Mouse (Mus musculus): ENCODE data around the gene Ugt1a10. TPM values are rescaled to one million over a fixed set of nuclear protein-coding genes. Genes with fewer than 3 reads are reported as not detected.
A peak's percentile ranks its signal among the peaks of the same experiment; 100 is the strongest.
"Not testable (repeated sequence)": the region's sequence is repeated elsewhere in the genome, so short reads cannot be mapped to it uniquely, and the experiment has no call there.

The Ugt1a10 gene
- polyA plus RNA-seq, 1 experiment from 2014 or later: 0.21 TPM

GRCm38 (mm10) chr1:88092341-88092740, 37.2 kb downstream of the Ugt1a10 start:
- DNase-seq (no peak), ATAC-seq (no peak)
- Histone ChIP-seq H3K4me3 (ENCODE audit: low read depth, low read length) (no peak overlapping the region), H3K4me2 (ENCODE audit: low read depth, low read length) (no peak overlapping the region), H3K9me3 (ENCODE audit: low read length) (no peaks in the 10 kb centered on the region), H3K4me1 (ENCODE audit: insufficient read depth) (no peaks in the 10 kb centered on the region; the same call in 1 of the 2 replicates), H3K9ac (replicated peaks) (no peak overlapping the region), H3K36me3 (replicated peaks; ENCODE audit: insufficient read depth, low read length) (no peaks in the 10 kb centered on the region), H3K27ac (ENCODE audit: low read depth) (no peak overlapping the region), H3K27me3 (ENCODE audit: insufficient read depth, low read length) (no peaks in the 10 kb centered on the region)
- TF ChIP-seq EP300 (IDR thresholded peaks at IDR 0.05; ENCODE audit: low read depth): no peak

GRCm38 (mm10) chr1:88094270-88094676, 39.1 kb downstream of the Ugt1a10 start:
- 29% methylated on average over 3 of the region's 3 CpGs for WGBS (ENCODE audit: insufficient replicate concordance)
- Histone ChIP-seq H3K4me2 (ENCODE audit: low read depth, low read length) (0 out of 2 replicates have a peak overlapping the region, but pooled peaks have one; percentile 47), H3K27ac (ENCODE audit: low read depth) (peak overlapping the region; percentile 76)
- not testable (repeated sequence) for H3K27me3 ChIP-seq (ENCODE audit: insufficient read depth, low read length); H3K4me3 ChIP-seq (ENCODE audit: low read depth, low read length); H3K9me3 ChIP-seq (ENCODE audit: low read length); H3K9ac ChIP-seq (replicated peaks); H3K36me3 ChIP-seq (replicated peaks; ENCODE audit: insufficient read depth, low read length); H3K4me1 ChIP-seq (ENCODE audit: insufficient read depth)
- peak; percentile 23 for DNase-seq
- peak; percentile 68 for ATAC-seq
- peak; percentile 61 for TF ChIP-seq CTCF (IDR thresholded peaks at IDR 0.05; ENCODE audit: low read depth)

- H3K36me3 ChIP-seq (replicated peaks; ENCODE audit: insufficient read depth, low read length): no peaks in the 10 kb centered on the region
- TF ChIP-seq EP300 (IDR thresholded peaks at IDR 0.05; ENCODE audit: low read depth): no peak
- no peak for TF ChIP-seq CTCF (IDR thresholded peaks at IDR 0.05; ENCODE audit: low read depth)
- H3K27ac ChIP-seq (ENCODE audit: low read depth): peak within 1 kb of the TSS; percentile 76
- no peaks in the 10 kb centered on the region for H3K27me3 ChIP-seq (ENCODE audit: insufficient read depth, low read length)
- H3K4me1 ChIP-seq (ENCODE audit: insufficient read depth): no peaks in the 10 kb centered on the region; the same call in 1 of the 2 replicates
- peak within 1 kb of the TSS; percentile 47 for H3K4me2 ChIP-seq (ENCODE audit: low read depth, low read length)
- ATAC-seq (peak; percentile 63), DNase-seq (peak; percentile 20)
- no peak within 1 kb of the TSS; the same call in 1 of the 2 replicates for H3K9ac ChIP-seq (replicated peaks)
- WGBS (ENCODE audit: insufficient replicate concordance): 28% methylated on average over 10 of the region's 10 CpGs
- peak within 1 kb of the TSS; percentile 29 for H3K4me3 ChIP-seq (ENCODE audit: low read depth, low read length)
- no peaks in the 10 kb centered on the region for H3K9me3 ChIP-seq (ENCODE audit: low read length)
Measured at GRCm38 (mm10) chr1:88094941-88095492, 39.8 kb downstream of the Ugt1a10 start, which contains the start of gene Ugt1a7c. TSS of gene Ugt1a7c (plus strand) at chr1:88095062.

GRCm38 (mm10) chr1:88098546-88098945, 43.4 kb downstream of the Ugt1a10 start:
- ATAC-seq; H3K4me3 ChIP-seq (ENCODE audit: low read depth, low read length); DNase-seq; H3K9ac ChIP-seq (replicated peaks); H3K4me2 ChIP-seq (ENCODE audit: low read depth, low read length); H3K27me3 ChIP-seq (ENCODE audit: insufficient read depth, low read length); H3K9me3 ChIP-seq (ENCODE audit: low read length); H3K27ac ChIP-seq (ENCODE audit: low read depth); H3K36me3 ChIP-seq (replicated peaks; ENCODE audit: insufficient read depth, low read length); H3K4me1 ChIP-seq (ENCODE audit: insufficient read depth): not testable (repeated sequence)
- 49% methylated on average over 3 of the region's 3 CpGs for WGBS (ENCODE audit: insufficient replicate concordance)

GRCm38 (mm10) chr1:88099691-88100090, 44.5 kb downstream of the Ugt1a10 start:
- H3K9me3 ChIP-seq (ENCODE audit: low read length); H3K4me1 ChIP-seq (ENCODE audit: insufficient read depth); H3K4me2 ChIP-seq (ENCODE audit: low read depth, low read length); H3K4me3 ChIP-seq (ENCODE audit: low read depth, low read length); H3K36me3 ChIP-seq (replicated peaks; ENCODE audit: insufficient read depth, low read length); H3K27me3 ChIP-seq (ENCODE audit: insufficient read depth, low read length); ATAC-seq; DNase-seq; H3K27ac ChIP-seq (ENCODE audit: low read depth); H3K9ac ChIP-seq (replicated peaks): not testable (repeated sequence)
- WGBS (ENCODE audit: insufficient replicate concordance): 73% methylated on average over 2 of the region's 2 CpGs

GRCm38 (mm10) chr1:88103019-88103418, 47.8 kb downstream of the Ugt1a10 start, which contains the start of gene Ugt1a6b:
TSS of gene Ugt1a6b (plus strand) at chr1:88103252.
- Histone ChIP-seq H3K4me3 (ENCODE audit: low read depth, low read length) (0 out of 2 replicates have a peak within 1 kb of the TSS, but pooled peaks have one; percentile 13), H3K9ac (replicated peaks) (peak within 1 kb of the TSS; percentile 30), H3K27ac (ENCODE audit: low read depth) (peak within 1 kb of the TSS; percentile 51; the same call in 1 of the 2 replicates), H3K4me2 (ENCODE audit: low read depth, low read length) (peak within 1 kb of the TSS; percentile 56)
- ATAC-seq: peak; percentile 75
- H3K4me1 ChIP-seq (ENCODE audit: insufficient read depth); H3K27me3 ChIP-seq (ENCODE audit: insufficient read depth, low read length); H3K9me3 ChIP-seq (ENCODE audit: low read length); DNase-seq; H3K36me3 ChIP-seq (replicated peaks; ENCODE audit: insufficient read depth, low read length): not testable (repeated sequence)
- WGBS (ENCODE audit: insufficient replicate concordance): 28% methylated on average over 1 of the region's 3 CpGs

- H3K27ac ChIP-seq (ENCODE audit: low read depth): peak overlapping the region; percentile 51; the same call in 1 of the 2 replicates
- H3K4me1 ChIP-seq (ENCODE audit: insufficient read depth); DNase-seq; H3K9me3 ChIP-seq (ENCODE audit: low read length); H3K27me3 ChIP-seq (ENCODE audit: insufficient read depth, low read length); H3K36me3 ChIP-seq (replicated peaks; ENCODE audit: insufficient read depth, low read length): not testable (repeated sequence)
- H3K4me3 ChIP-seq (ENCODE audit: low read depth, low read length): 0 out of 2 replicates have a peak overlapping the region, but pooled peaks have one; percentile 13
- peak overlapping the region; percentile 30 for H3K9ac ChIP-seq (replicated peaks)
- peak; percentile 14; the same call in 1 of the 2 replicates for ATAC-seq
- WGBS (ENCODE audit: insufficient replicate concordance): 61% methylated on average over 4 of the region's 5 CpGs
- peak overlapping the region; percentile 56 for H3K4me2 ChIP-seq (ENCODE audit: low read depth, low read length)
Measured at GRCm38 (mm10) chr1:88103697-88104468, 48.7 kb downstream of the Ugt1a10 start.
